Mouse (Mus musculus) midbrain, embryonic 12.5 days (tissue): ENCODE data around the gene Adam10. TPM values are rescaled to one million over a fixed set of nuclear protein-coding genes. Genes with fewer than 3 reads are reported as not detected.

Source experiments
- ATAC-seq: fragments of 200-750 bp; cut with Nextera tagmentation; 2 replicates; pipeline ENCODE4 v1.8.0; 2017; ENCODE audit warnings: low read depth, moderate TSS enrichment, moderate library complexity; ENCODE audit not compliant: low FRiP score
- H3K27ac ChIP-seq: fragments of 300-500 bp; sonication (generic); replicated peaks from 2 replicates; pipeline ENCODE4 v1.5.1; 2016; ENCODE audit warnings: mild to moderate bottlenecking
- H3K27me3 ChIP-seq: fragments of 300-500 bp; sonication (generic); 2 replicates; pipeline ENCODE4 v1.6.1; 2016; ENCODE audit warnings: mild to moderate bottlenecking
- H3K36me3 ChIP-seq: fragments of 300-500 bp; sonication (generic); 2 replicates; pipeline ENCODE4 v1.6.1; 2016
- H3K4me1 ChIP-seq: fragments of 300-500 bp; sonication (generic); 2 replicates; pipeline ENCODE4 v1.6.1; 2016
- H3K4me2 ChIP-seq: fragments of 300-500 bp; sonication (generic); replicated peaks from 2 replicates; pipeline ENCODE4 v1.6.1; 2016; ENCODE audit warnings: mild to moderate bottlenecking, moderate library complexity
- H3K4me3 ChIP-seq: fragments of 300-500 bp; sonication (generic); 2 replicates; pipeline ENCODE4 v1.5.1; 2016; ENCODE audit warnings: mild to moderate bottlenecking
- H3K9ac ChIP-seq: fragments of 300-500 bp; sonication (generic); replicated peaks from 2 replicates; pipeline ENCODE4 v1.6.1; 2016; ENCODE audit warnings: mild to moderate bottlenecking, moderate library complexity
- H3K9me3 ChIP-seq: fragments of 300-500 bp; sonication (generic); 2 replicates; pipeline ENCODE4 v1.6.1; 2016; ENCODE audit warnings: mild to moderate bottlenecking
- WGBS: fragments of 180-500 bp; shearing (Covaris S2); methylation state at CpG from one replicate; pipeline ENCODE4 v1.1.7; 2016; 5-methylcytosine and 5-hydroxymethylcytosine counted together
- polyA plus RNA-seq: library from polyadenylated mRNA; unstranded; fragments of >200 nt; fragmentation: Nextera tagmentation; extraction: Ambion mirVana; gene quantifications from 2 replicates; pipeline ENCODE4 v1.2.1, GENCODE M21; 2016

Adam10 gene
- polyA plus RNA-seq, 1 experiment from 2014 or later = 82.6 TPM

DNA sequence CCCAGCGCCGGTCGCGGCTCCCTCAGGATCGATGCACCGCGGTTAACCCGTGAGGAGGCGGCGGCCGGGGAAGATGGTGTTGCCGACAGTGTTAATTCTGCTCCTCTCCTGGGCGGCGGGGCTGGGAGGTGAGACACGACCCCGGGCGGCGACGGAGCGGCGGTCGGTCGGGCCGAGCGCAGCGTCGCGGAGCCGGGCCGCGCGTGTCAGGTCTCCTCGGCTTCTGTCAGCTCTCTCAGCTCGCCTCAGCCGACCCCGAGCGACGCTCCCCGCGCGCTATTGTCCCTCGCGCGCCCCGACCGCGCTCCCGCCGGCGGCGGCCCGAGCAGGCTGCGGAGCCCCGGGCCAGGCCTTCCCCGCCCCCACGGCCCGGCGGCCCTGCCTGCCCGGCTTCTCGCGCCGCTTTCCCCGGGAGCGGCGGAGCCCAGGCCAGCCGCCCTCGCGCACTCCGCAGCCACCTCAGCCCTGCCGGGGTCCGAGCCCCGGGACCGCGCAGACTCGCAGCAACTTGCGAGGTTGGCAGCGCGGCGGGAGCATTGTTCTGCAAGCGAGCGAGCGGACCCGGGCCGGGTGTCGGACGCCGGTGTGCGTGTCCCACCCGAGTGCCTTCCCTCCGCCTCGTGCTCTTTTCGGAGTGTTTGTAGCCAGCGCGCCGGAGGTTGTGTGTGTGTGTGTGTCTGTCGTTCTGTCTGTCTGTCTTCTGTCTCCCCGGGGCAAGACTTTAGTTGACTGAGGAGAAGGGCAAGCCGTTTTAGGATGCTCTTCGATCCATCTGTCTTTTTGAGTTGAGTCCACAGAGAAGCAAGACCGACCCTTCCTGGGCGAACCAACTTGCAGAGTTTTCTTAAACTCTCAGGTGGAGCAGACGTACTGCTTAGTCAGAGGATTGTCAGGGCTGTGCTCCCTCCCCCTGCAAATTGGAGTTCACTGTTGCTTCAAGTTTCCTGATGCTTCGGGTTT, 615 bp downstream of the Adam10 start:
- peak; percentile 72; the same call in 1 of the 2 replicates for ATAC-seq
- no peaks in the 10 kb centered on the region for H3K36me3 ChIP-seq
- no peaks in the 10 kb centered on the region for H3K9me3 ChIP-seq

DNA sequence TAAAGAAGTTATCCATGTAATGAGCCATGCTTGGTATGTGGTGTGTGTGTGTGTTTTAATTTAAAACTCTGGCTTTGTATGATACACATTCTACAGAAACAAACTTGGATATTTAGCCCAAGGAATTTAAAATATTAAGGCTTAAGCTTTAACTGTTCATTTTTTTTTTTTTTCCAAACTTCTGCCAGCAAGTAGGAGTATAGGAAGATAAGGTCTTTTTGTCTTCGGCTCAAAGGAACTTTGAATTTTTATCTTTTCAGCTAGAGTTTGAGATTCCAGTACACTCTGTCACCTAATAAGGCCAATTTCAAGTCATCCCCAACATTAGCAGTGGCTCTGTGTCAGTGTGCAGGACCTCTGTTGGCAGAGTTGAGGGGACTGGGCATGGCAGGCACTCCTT, 3.4 kb downstream of the Adam10 start:
- H3K27ac ChIP-seq = no peak overlapping the region
- ATAC-seq = no peak
- no peak overlapping the region for H3K4me3 ChIP-seq
- 89% methylated on average over 1 of the region's 1 CpGs for WGBS
- H3K9ac ChIP-seq = no peak overlapping the region
- H3K4me2 ChIP-seq = no peak overlapping the region
- no peaks in the 10 kb centered on the region for H3K9me3 ChIP-seq
- H3K4me1 ChIP-seq = peaks cover 16% of the 10 kb centered on the region
- no peaks in the 10 kb centered on the region for H3K27me3 ChIP-seq
- no peaks in the 10 kb centered on the region for H3K36me3 ChIP-seq

More for the DNA sequence above, 615 bp downstream of the Adam10 start:
- peak overlapping the region; percentile 98 for H3K27ac ChIP-seq
- H3K27me3 ChIP-seq = no peaks in the 10 kb centered on the region
- peak overlapping the region; percentile 89 for H3K4me2 ChIP-seq
- WGBS = under 1% methylated on average over 77 of the region's 103 CpGs
- H3K4me1 ChIP-seq = peaks cover 16% of the 10 kb centered on the region
- H3K4me3 ChIP-seq = peak overlapping the region; percentile 98
- H3K9ac ChIP-seq = peak overlapping the region; percentile 96

DNA sequence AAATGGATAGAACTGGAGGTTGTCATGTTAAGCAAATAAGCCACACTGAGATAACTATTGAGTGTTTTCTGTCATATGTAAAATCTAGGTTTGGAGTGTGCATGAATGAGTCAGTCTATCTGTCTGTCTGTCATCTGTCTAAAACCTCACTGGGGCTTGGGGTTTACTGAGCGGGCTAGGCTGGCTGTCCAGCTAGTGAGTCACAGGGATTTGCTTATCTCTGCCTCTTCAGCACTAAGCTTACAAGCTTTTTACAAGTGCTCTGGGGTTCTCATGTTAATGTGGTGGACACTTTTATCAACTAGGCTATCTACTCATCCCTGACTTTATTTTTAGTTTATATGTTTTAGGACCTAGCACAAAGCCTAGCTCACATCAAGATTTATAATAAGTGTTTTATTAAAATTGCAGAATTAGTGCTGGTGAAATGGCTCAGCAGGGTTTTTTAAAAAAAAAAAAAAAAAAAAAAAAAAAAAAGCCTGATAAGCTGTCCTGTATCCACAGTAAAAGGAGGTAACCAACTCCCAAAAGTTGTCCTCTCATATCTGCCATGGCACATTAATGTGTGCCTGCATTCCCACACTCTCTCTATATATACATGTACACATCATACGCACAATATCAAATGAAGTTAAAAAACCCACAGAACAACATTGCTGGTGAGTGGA, 9.6 kb downstream of the Adam10 start:
- Histone ChIP-seq H3K27ac (no peak overlapping the region), H3K9me3 (no peaks in the 10 kb centered on the region), H3K9ac (no peak overlapping the region), H3K36me3 (no peaks in the 10 kb centered on the region), H3K4me2 (no peak overlapping the region), H3K4me3 (no peak overlapping the region), H3K4me1 (0 out of 2 replicates have a peak, but pooled peaks cover 2% of the 10 kb centered on the region), H3K27me3 (no peaks in the 10 kb centered on the region)
- 85% methylated on average over 2 of the region's 2 CpGs for whole genome bisulfite sequencing
- ATAC-seq = no peak

DNA sequence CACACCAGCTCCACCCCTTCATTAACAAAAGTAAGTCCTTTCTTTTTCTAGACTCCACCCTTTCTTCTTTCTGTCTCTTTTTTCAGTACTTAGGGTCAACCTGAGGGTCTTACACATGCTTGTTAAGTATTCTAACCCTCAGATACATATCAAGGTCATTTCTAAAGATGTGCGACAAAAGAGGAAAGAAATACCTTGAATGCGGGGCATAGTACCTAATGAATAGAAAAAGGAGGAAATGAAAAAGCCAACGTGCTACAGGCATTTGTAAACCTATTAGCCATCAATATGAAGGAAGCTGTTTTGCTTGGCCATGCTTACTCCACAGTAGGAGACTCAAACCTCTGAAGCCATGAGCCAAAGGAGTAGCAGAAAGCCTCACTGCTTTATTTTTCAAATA, 11.1 kb downstream of the Adam10 start:
- H3K36me3 ChIP-seq = no peaks in the 10 kb centered on the region
- no peak for ATAC-seq
- 0 out of 2 replicates have a peak, but pooled peaks cover 2% of the 10 kb centered on the region for H3K4me1 ChIP-seq
- no peak overlapping the region for H3K4me3 ChIP-seq
- no peak overlapping the region for H3K4me2 ChIP-seq
- no peaks in the 10 kb centered on the region for H3K27me3 ChIP-seq
- H3K9me3 ChIP-seq = no peaks in the 10 kb centered on the region
- 92% methylated on average over 3 of the region's 3 CpGs for WGBS
- no peak overlapping the region for H3K27ac ChIP-seq
- H3K9ac ChIP-seq = no peak overlapping the region

DNA sequence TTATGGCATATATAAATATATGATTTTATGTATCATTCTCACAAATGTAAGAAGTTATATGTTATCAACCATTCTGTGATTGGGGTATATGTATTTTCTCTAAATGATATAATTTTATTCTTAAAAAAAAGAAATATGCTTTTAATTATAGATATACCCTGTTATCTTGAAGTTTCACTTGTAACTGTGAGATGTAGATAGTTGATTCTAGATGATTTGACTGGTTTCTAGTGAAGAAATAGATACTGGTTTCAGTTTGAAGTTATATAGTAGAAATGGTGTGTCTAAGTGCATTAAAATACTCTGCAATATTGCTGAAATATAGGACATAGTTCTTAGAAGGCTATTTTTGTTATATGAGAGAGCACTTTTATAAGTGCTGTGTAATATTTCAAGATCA, 11.8 kb downstream of the Adam10 start:
- ATAC-seq = no peak
- Histone ChIP-seq H3K9ac (no peak overlapping the region), H3K4me3 (no peak overlapping the region), H3K27ac (no peak overlapping the region), H3K4me2 (no peak overlapping the region), H3K36me3 (no peaks in the 10 kb centered on the region), H3K27me3 (no peaks in the 10 kb centered on the region), H3K4me1 (0 out of 2 replicates have a peak, but pooled peaks cover 2% of the 10 kb centered on the region), H3K9me3 (no peaks in the 10 kb centered on the region)

DNA sequence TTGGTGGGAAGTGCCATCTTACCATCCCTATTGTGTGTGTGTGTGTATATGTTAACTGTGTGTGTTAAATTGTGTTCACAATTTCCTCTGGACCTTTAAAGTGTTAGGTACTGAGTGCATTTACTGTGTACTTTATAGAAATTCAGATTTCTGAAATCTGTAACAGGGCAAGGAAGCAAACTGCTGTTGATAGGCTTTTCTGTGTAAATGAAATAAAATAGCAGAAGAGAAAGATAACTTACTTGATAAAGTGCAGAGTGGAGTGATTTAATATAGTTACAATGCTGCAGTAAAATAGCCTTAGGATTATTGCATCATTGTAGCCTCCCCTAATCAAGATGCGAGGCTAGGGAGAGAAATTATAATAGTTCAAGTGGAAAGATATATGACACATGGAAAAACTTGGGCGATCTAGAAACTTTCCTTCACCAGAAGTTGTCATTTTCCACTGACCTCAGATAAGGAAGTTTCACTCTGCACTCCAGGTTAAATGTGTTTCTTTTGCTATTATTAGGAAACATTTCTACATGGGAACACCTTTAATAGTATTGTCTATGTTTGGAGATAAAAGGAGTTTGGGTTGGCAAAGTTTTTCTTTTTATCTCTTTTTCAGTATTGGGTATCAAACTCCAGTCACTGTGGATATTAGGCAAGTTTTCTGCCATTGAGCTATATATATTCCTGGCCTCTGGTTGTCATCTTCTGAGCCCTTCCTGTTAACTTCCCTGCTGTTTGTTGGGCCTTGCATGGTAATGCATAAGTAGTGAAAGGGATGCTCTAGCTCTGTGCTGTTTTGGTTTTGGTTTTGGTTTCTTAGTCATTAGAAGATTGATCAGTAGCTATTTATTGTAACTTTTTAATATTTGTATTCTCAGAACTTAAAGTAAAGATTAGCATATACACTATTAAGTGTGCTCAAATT, 13.2 kb downstream of the Adam10 start:
- Histone ChIP-seq H3K27me3 (no peaks in the 10 kb centered on the region), H3K4me1 (0 out of 2 replicates have a peak, but pooled peaks cover 2% of the 10 kb centered on the region), H3K4me3 (no peak overlapping the region), H3K27ac (no peak overlapping the region), H3K9ac (no peak overlapping the region), H3K36me3 (no peaks in the 10 kb centered on the region), H3K4me2 (no peak overlapping the region), H3K9me3 (no peaks in the 10 kb centered on the region)
- no peak for ATAC-seq
- 89% methylated on average over 2 of the region's 2 CpGs for WGBS

DNA sequence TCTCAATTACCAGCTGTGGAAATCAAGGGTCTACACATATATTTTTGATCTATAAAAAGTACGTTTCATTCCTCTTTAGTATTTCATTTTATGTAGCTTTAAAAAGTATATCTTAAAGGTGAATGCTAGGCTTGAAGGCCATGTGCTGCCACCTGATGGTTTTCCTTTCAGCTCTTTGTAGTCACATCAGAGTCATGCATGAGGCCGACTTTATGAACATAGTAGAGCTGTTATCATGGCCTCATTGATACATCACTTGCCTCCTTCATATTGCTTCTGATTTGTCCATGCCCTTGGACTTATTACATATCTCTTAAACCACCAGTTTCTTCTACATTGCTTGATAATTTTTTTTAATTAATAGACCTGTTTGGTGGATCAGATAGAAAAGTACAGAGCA, 16.9 kb downstream of the Adam10 start:
- H3K4me1 ChIP-seq = 0 out of 2 replicates have a peak, but pooled peaks cover 2% of the 10 kb centered on the region
- no peak overlapping the region for H3K4me3 ChIP-seq
- no peaks in the 10 kb centered on the region for H3K27me3 ChIP-seq
- no peak for ATAC-seq
- no peaks in the 10 kb centered on the region for H3K9me3 ChIP-seq
- 95% methylated on average over 2 of the region's 2 CpGs for WGBS
- H3K9ac ChIP-seq = no peak overlapping the region
- no peak overlapping the region for H3K27ac ChIP-seq
- no peak overlapping the region for H3K4me2 ChIP-seq
- no peaks in the 10 kb centered on the region for H3K36me3 ChIP-seq

DNA sequence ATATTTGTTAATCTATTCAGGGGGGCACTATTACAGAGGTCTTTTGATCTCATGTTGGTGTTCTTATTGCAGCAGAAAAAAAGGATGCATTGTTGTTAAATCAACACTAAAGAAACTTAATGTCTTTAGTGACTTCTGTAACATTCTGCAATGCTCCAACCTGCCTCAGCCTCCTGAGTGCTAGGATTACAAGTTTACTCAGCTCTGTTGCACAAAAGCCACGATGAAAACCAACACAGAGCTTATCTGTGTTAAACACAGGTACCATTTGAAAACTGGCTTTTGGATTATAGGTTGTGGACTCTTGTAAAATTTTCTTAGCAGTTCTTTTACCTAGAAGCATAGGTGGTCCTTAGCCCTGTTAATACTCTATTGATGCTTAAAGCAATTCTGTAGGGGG, 19.3 kb downstream of the Adam10 start:
- no peaks in the 10 kb centered on the region for H3K9me3 ChIP-seq
- H3K4me1 ChIP-seq = no peaks in the 10 kb centered on the region
- H3K4me2 ChIP-seq = no peak overlapping the region
- H3K27me3 ChIP-seq = no peaks in the 10 kb centered on the region
- no peaks in the 10 kb centered on the region for H3K36me3 ChIP-seq
- WGBS = 87% methylated on average over 1 of the region's 1 CpGs
- H3K27ac ChIP-seq = no peak overlapping the region
- no peak overlapping the region for H3K9ac ChIP-seq
- H3K4me3 ChIP-seq = no peak overlapping the region
- ATAC-seq = no peak

DNA sequence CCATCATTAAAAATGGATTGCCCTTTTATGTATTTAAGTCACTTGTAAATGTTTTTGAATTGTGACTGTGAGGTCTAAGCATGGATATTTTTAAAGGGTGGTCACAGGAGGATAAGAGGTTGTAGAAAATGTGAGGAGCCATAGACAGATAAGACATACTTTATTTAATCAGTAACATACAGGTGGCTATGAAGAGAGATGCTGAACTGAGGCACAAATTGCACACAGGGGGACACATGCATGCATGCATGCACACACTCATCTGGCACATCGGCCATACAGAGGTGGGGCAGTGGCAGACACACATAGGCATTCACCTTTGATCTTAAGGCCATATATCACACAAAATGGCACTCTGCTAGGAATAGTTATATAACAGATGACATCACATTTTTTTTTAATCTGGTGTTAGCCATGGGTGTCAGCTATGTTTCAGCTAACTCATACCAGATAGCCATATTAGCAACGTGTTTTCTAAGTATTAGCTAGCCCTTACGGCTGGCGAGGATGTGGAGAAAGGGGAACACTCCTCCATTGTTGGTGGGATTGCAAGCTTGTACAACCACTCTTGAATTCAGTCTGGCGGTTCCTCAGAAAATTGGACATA, 24.9 kb downstream of the Adam10 start:
- no peak overlapping the region for H3K27ac ChIP-seq
- no peaks in the 10 kb centered on the region for H3K9me3 ChIP-seq
- no peak overlapping the region for H3K4me2 ChIP-seq
- ATAC-seq = no peak
- 97% methylated on average over 5 of the region's 5 CpGs for WGBS
- H3K4me1 ChIP-seq = no peaks in the 10 kb centered on the region
- H3K27me3 ChIP-seq = no peaks in the 10 kb centered on the region
- H3K9ac ChIP-seq = no peak overlapping the region
- peaks cover 6% of the 10 kb centered on the region; the same call in 1 of the 2 replicates for H3K36me3 ChIP-seq
- no peak overlapping the region for H3K4me3 ChIP-seq

DNA sequence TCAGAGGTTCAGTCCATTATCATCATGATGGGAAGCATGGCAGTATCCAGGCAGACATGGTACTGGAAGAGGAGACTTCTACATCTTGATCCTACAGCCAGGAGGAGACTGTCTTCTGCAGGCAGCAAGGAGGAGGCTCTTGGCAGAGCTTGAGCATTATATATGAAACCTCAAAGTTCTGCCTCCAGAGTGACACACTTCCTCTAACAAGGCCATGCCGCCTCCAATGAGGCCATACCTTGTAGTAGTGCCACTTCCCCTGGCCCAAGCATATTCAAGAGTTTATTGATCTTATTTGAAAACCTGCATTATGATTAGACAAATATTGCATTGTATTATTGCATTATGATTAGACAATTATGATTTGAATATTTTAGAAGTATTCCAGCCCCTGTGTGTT, 27.6 kb downstream of the Adam10 start:
- Histone ChIP-seq H3K4me3 (no peak overlapping the region), H3K27ac (no peak overlapping the region), H3K9me3 (no peaks in the 10 kb centered on the region), H3K9ac (no peak overlapping the region), H3K4me1 (no peaks in the 10 kb centered on the region), H3K27me3 (no peaks in the 10 kb centered on the region), H3K4me2 (no peak overlapping the region), H3K36me3 (peaks cover 6% of the 10 kb centered on the region; the same call in 1 of the 2 replicates)
- ATAC-seq = no peak
- WGBS = 97% methylated on average over 1 of the region's 1 CpGs

DNA sequence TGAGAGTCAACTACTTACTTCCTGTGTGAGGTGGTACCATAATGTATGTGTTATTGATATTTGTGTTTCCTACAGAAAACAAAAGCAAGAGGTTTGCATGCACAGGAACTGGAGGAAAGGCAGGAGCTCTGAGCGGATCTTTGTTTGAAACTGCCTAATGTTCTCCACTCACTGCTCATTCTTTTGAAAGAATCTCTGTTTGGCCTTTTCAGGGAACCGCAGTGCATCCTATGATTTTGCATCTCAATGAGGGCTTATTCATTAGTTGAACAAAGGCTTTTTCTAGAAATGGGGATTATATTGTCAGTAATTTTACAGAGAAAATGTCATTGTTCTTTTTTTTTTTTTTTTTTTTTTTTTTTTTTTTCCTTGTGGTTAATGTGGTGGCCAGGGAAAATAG, 50.7 kb downstream of the Adam10 start:
- Histone ChIP-seq H3K27me3 (no peaks in the 10 kb centered on the region), H3K4me2 (no peak overlapping the region), H3K4me1 (peaks cover 9% of the 10 kb centered on the region), H3K4me3 (no peak overlapping the region), H3K36me3 (no peaks in the 10 kb centered on the region), H3K27ac (peak overlapping the region; percentile 16), H3K9ac (no peak overlapping the region), H3K9me3 (no peaks in the 10 kb centered on the region)
- 21% methylated on average over 2 of the region's 2 CpGs for WGBS
- ATAC-seq = no peak
